Mouse (Mus musculus) intestine, embryonic 15.5 days (tissue): ENCODE data around the gene Rabl6. TPM values are rescaled to one million over a fixed set of nuclear protein-coding genes. Genes with fewer than 3 reads are reported as not detected.
A peak's percentile ranks its signal among the peaks of the same experiment; 100 is the strongest.

Experiments used
- ATAC-seq: fragments of 200-750 bp; cut with Nextera tagmentation; 2 replicates; pipeline ENCODE4 v1.8.0; 2017; ENCODE audit warnings: moderate TSS enrichment, moderate library complexity
- H3K27ac ChIP-seq: fragments of 300-500 bp; sonication (generic); 2 replicates; pipeline ENCODE4 v1.5.1; 2015; ENCODE audit warnings: mild to moderate bottlenecking, inconsistent platforms
- H3K27me3 ChIP-seq: fragments of 300-500 bp; sonication (generic); replicated peaks from 2 replicates; pipeline ENCODE4 v1.6.1; 2015; ENCODE audit warnings: inconsistent platforms
- H3K36me3 ChIP-seq: fragments of 300-500 bp; sonication (generic); 2 replicates; pipeline ENCODE4 v1.6.1; 2015; ENCODE audit warnings: inconsistent platforms
- H3K4me1 ChIP-seq: fragments of 300-500 bp; sonication (generic); replicated peaks from 2 replicates; pipeline ENCODE4 v1.6.1; 2015; ENCODE audit warnings: inconsistent platforms
- H3K4me2 ChIP-seq: fragments of 300-500 bp; sonication (generic); replicated peaks from 2 replicates; pipeline ENCODE4 v1.6.1; 2015; ENCODE audit warnings: mild to moderate bottlenecking, inconsistent platforms
- H3K4me3 ChIP-seq: fragments of 300-500 bp; sonication (generic); replicated peaks from 2 replicates; pipeline ENCODE4 v1.5.1; 2015; ENCODE audit warnings: inconsistent platforms
- H3K9ac ChIP-seq: fragments of 300-500 bp; sonication (generic); 2 replicates; pipeline ENCODE4 v1.6.1; 2015; ENCODE audit warnings: inconsistent platforms
- H3K9me3 ChIP-seq: fragments of 300-500 bp; sonication (generic); 2 replicates; pipeline ENCODE4 v1.6.1; 2016; ENCODE audit warnings: inconsistent platforms
- WGBS: fragments of 180-500 bp; shearing (Covaris S2); methylation state at CpG from one replicate; pipeline ENCODE4 v1.1.7; 2015; 5-methylcytosine and 5-hydroxymethylcytosine counted together
- polyA plus RNA-seq: library from polyadenylated mRNA; unstranded; fragments of >200 nt; fragmentation: Nextera tagmentation; extraction: Ambion mirVana; gene quantifications from 2 replicates; pipeline ENCODE4 v1.2.1, GENCODE M21; 2015

The Rabl6 gene
- polyA plus RNA-seq, 1 experiment from 2014 or later: 69.7 TPM

- Histone ChIP-seq H3K36me3 (no peaks in the 10 kb centered on the region), H3K4me2 (peak within 1 kb of the TSS; percentile 86), H3K27ac (peak within 1 kb of the TSS; percentile 61), H3K9me3 (no peaks in the 10 kb centered on the region), H3K4me3 (peak within 1 kb of the TSS; percentile 53), H3K9ac (peak within 1 kb of the TSS; percentile 56), H3K4me1 (peaks cover 7% of the 10 kb centered on the region; the same call in 1 of the 2 replicates), H3K27me3 (peaks cover 21% of the 10 kb centered on the region)
- peak; percentile 94 for ATAC-seq
- WGBS: 5% methylated on average over 34 of the region's 34 CpGs
Measured at GRCm38 (mm10) chr2:25621229-25622200, 13.2 kb upstream of the Rabl6 start, which contains the start of gene Tmem141. TSS of gene Tmem141 (minus strand) at chr2:25622005.

GRCm38 (mm10) chr2:25620852-25621228 lies 12.5 kb upstream of the Rabl6 start:
- H3K36me3 ChIP-seq: no peaks in the 10 kb centered on the region
- H3K27ac ChIP-seq: no peak overlapping the region
- H3K4me2 ChIP-seq: peak overlapping the region; percentile 86
- no peak for ATAC-seq
- peaks cover 28% of the 10 kb centered on the region for H3K27me3 ChIP-seq
- no peak overlapping the region for H3K9ac ChIP-seq
- H3K4me1 ChIP-seq: peaks cover 14% of the 10 kb centered on the region; the same call in 1 of the 2 replicates
- H3K4me3 ChIP-seq: no peak overlapping the region
- WGBS: 84% methylated on average over 4 of the region's 4 CpGs
- H3K9me3 ChIP-seq: no peaks in the 10 kb centered on the region

GRCm38 (mm10) chr2:25620386-25620785 lies 12.1 kb upstream of the Rabl6 start:
- ATAC-seq: no peak

GRCm38 (mm10) chr2:25617578-25617977 lies 9.3 kb upstream of the Rabl6 start, which contains the start of gene Ccdc183:
TSS of gene Ccdc183 (minus strand) at chr2:25617678.
- 77% methylated on average over 3 of the region's 3 CpGs for WGBS
- ATAC-seq: no peak
- H3K4me1 ChIP-seq: peaks cover 14% of the 10 kb centered on the region; the same call in 1 of the 2 replicates
- H3K4me3 ChIP-seq: no peak within 1 kb of the TSS; the same call in 1 of the 2 replicates
- peak within 1 kb of the TSS; percentile 51; the same call in 1 of the 2 replicates for H3K4me2 ChIP-seq
- H3K27ac ChIP-seq: no peak within 1 kb of the TSS
- H3K36me3 ChIP-seq: no peaks in the 10 kb centered on the region
- no peak within 1 kb of the TSS for H3K9ac ChIP-seq
- H3K9me3 ChIP-seq: no peaks in the 10 kb centered on the region
- H3K27me3 ChIP-seq: peaks cover 42% of the 10 kb centered on the region

More at GRCm38 (mm10) chr2:25620386-25620785, 12.1 kb upstream of the Rabl6 start:
- H3K9ac ChIP-seq: no peak overlapping the region
- no peaks in the 10 kb centered on the region for H3K36me3 ChIP-seq
- no peaks in the 10 kb centered on the region for H3K9me3 ChIP-seq
- no peak overlapping the region for H3K27ac ChIP-seq
- no peak overlapping the region for H3K4me2 ChIP-seq
- H3K27me3 ChIP-seq: peaks cover 32% of the 10 kb centered on the region
- no peak overlapping the region for H3K4me3 ChIP-seq
- H3K4me1 ChIP-seq: peaks cover 14% of the 10 kb centered on the region; the same call in 1 of the 2 replicates
- WGBS: 83% methylated on average over 6 of the region's 6 CpGs

GRCm38 (mm10) chr2:25616398-25616797 lies 8.1 kb upstream of the Rabl6 start:
- no peak for ATAC-seq
- Histone ChIP-seq H3K4me2 (peak overlapping the region; percentile 51), H3K27ac (no peak overlapping the region), H3K4me1 (peaks cover 11% of the 10 kb centered on the region; the same call in 1 of the 2 replicates), H3K4me3 (peak overlapping the region; percentile 3), H3K9me3 (no peaks in the 10 kb centered on the region), H3K27me3 (peaks cover 42% of the 10 kb centered on the region), H3K36me3 (no peaks in the 10 kb centered on the region), H3K9ac (peak overlapping the region; percentile 39)
- WGBS: 19% methylated on average over 22 of the region's 22 CpGs

- no peaks in the 10 kb centered on the region for H3K9me3 ChIP-seq
- peak overlapping the region; percentile 95 for H3K27ac ChIP-seq
- 60% methylated on average over 10 of the region's 10 CpGs for WGBS
- no peaks in the 10 kb centered on the region for H3K36me3 ChIP-seq
- 0 out of 2 replicates have a peak overlapping the region, but pooled peaks have one; percentile 92 for H3K9ac ChIP-seq
- peak; percentile 32 for ATAC-seq
- H3K4me2 ChIP-seq: peak overlapping the region; percentile 58
- H3K4me3 ChIP-seq: peak overlapping the region; percentile 85
- H3K27me3 ChIP-seq: no peaks in the 10 kb centered on the region; the same call in 1 of the 2 replicates
- H3K4me1 ChIP-seq: peaks cover 13% of the 10 kb centered on the region; the same call in 1 of the 2 replicates
Measured at GRCm38 (mm10) chr2:25608671-25609070, 350 bp upstream of the Rabl6 start.

- H3K9ac ChIP-seq: no peak overlapping the region
- H3K4me1 ChIP-seq: 0 out of 2 replicates have a peak, but pooled peaks cover 7% of the 10 kb centered on the region
- H3K9me3 ChIP-seq: no peaks in the 10 kb centered on the region
- no peak overlapping the region for H3K4me2 ChIP-seq
- no peak overlapping the region for H3K27ac ChIP-seq
- WGBS: 95% methylated on average over 5 of the region's 5 CpGs
- no peak for ATAC-seq
- H3K36me3 ChIP-seq: peaks cover 42% of the 10 kb centered on the region
- H3K27me3 ChIP-seq: no peaks in the 10 kb centered on the region
- no peak overlapping the region for H3K4me3 ChIP-seq
Measured at GRCm38 (mm10) chr2:25602526-25602925, 5.8 kb downstream of the Rabl6 start.

- WGBS: 94% methylated on average over 2 of the region's 2 CpGs
- ATAC-seq: no peak
- H3K36me3 ChIP-seq: peaks cover 59% of the 10 kb centered on the region
Measured at GRCm38 (mm10) chr2:25600037-25600436, 8.3 kb downstream of the Rabl6 start.

GRCm38 (mm10) chr2:25598749-25599148 lies 9.6 kb downstream of the Rabl6 start:
- no peak for ATAC-seq
- H3K36me3 ChIP-seq: peaks cover 60% of the 10 kb centered on the region
- H3K9me3 ChIP-seq: no peaks in the 10 kb centered on the region
- H3K4me3 ChIP-seq: no peak overlapping the region
- no peaks in the 10 kb centered on the region for H3K4me1 ChIP-seq
- H3K27me3 ChIP-seq: no peaks in the 10 kb centered on the region
- no peak overlapping the region for H3K9ac ChIP-seq
- H3K27ac ChIP-seq: no peak overlapping the region
- WGBS: 97% methylated on average over 1 of the region's 1 CpGs
- H3K4me2 ChIP-seq: no peak overlapping the region

More at GRCm38 (mm10) chr2:25600037-25600436, 8.3 kb downstream of the Rabl6 start:
- no peaks in the 10 kb centered on the region for H3K4me1 ChIP-seq
- no peak overlapping the region for H3K4me3 ChIP-seq
- H3K27ac ChIP-seq: no peak overlapping the region
- no peak overlapping the region for H3K4me2 ChIP-seq
- H3K9ac ChIP-seq: no peak overlapping the region
- H3K9me3 ChIP-seq: no peaks in the 10 kb centered on the region
- H3K27me3 ChIP-seq: no peaks in the 10 kb centered on the region

- WGBS: 89% methylated on average over 5 of the region's 5 CpGs
- no peaks in the 10 kb centered on the region for H3K27me3 ChIP-seq
- ATAC-seq: no peak
- H3K4me2 ChIP-seq: no peak overlapping the region
- H3K9ac ChIP-seq: no peak overlapping the region
- no peak overlapping the region for H3K27ac ChIP-seq
- no peak overlapping the region for H3K4me3 ChIP-seq
- no peaks in the 10 kb centered on the region for H3K9me3 ChIP-seq
- no peaks in the 10 kb centered on the region for H3K4me1 ChIP-seq
- peaks cover 67% of the 10 kb centered on the region for H3K36me3 ChIP-seq
Measured at GRCm38 (mm10) chr2:25596765-25597510, 11.4 kb downstream of the Rabl6 start.

GRCm38 (mm10) chr2:25591863-25592262 lies 16.5 kb downstream of the Rabl6 start:
- no peaks in the 10 kb centered on the region for H3K27me3 ChIP-seq
- no peak overlapping the region for H3K4me3 ChIP-seq
- H3K9ac ChIP-seq: no peak overlapping the region
- no peaks in the 10 kb centered on the region for H3K4me1 ChIP-seq
- H3K36me3 ChIP-seq: peaks cover 50% of the 10 kb centered on the region
- H3K9me3 ChIP-seq: no peaks in the 10 kb centered on the region
- H3K4me2 ChIP-seq: no peak overlapping the region
- 82% methylated on average over 2 of the region's 2 CpGs for WGBS
- ATAC-seq: peak; percentile 43; the same call in 1 of the 2 replicates
- no peak overlapping the region for H3K27ac ChIP-seq
